Comparison of ENCODE assay signal across 8 mouse cellular contexts in genomic region chr19:5117494-5118383, GRCm38 (mm10). TPM values are rescaled to one million over a fixed set of nuclear protein-coding genes. Genes with fewer than 3 reads are reported as not detected.
A peak's percentile ranks its signal among the peaks of the same experiment; 100 is the strongest.
DNase-seq lines count a peak whose midpoint lies in the region; ATAC-seq and TF ChIP-seq lines count a peak whose summit lies in the region.

No protein-coding gene starts in this region.

- intact Hi-C loops in gastrocnemius, adult 2 months (cut with DNase I) = loop anchor here (2.0 kb wide), 1 partner anchor 21 kb away; no protein-coding TSS in a partner anchor

- H3K27ac ChIP-seq in gastrocnemius, adult 2 months = peak overlapping the region; percentile 86
- peak overlapping the region; percentile 95 for H3K27ac ChIP-seq in hindbrain, postnatal 0 days

- H3K4me3 ChIP-seq in gastrocnemius, adult 2 months = peak overlapping the region; percentile 84
- H3K4me3 ChIP-seq in hindbrain, postnatal 0 days (ENCODE audit: low read length) = peak overlapping the region; percentile 83
- H3K4me3 ChIP-seq in megakaryocyte, embryonic 14.5 days (replicated peaks) = peak overlapping the region; percentile 95

- H3K27me3 ChIP-seq in hindbrain, postnatal 0 days (ENCODE audit: insufficient read depth, low read length) = no peaks in the 10 kb centered on the region
- H3K27me3 ChIP-seq in megakaryocyte, embryonic 14.5 days (replicated peaks) = peaks cover 41% of the 10 kb centered on the region

- peak; percentile 81 for DNase-seq in WW6 (ENCODE audit: low read depth, low spot score)
- peak; percentile 89 to 95 for DNase-seq in cerebellum, postnatal 4 days (ENCODE audit: low spot score in 2 of 2)
- peak; percentile 91 for DNase-seq in gastrocnemius, adult 2 months
- peak; percentile 95 for DNase-seq in hindbrain, postnatal 0 days (ENCODE audit: low spot score)
- DNase-seq in left cerebral cortex, adult 8-10 months (ENCODE audit: low spot score in 2 of 2) = peak; percentile 81 to 88
- peak; percentile 91 to 92 for DNase-seq in right cerebral cortex, postnatal 10 days (ENCODE audit: low spot score in 2 of 2)
- peak; percentile 90 for DNase-seq in urinary bladder, postnatal 14 days (ENCODE audit: low spot score)

- peaks cover 1% of the 10 kb centered on the region; the same call in 1 of the 2 replicates for H3K36me3 ChIP-seq in hindbrain, postnatal 0 days (ENCODE audit: insufficient read depth, low read length)
- peaks cover 7% of the 10 kb centered on the region for H3K36me3 ChIP-seq in megakaryocyte, embryonic 14.5 days (replicated peaks; ENCODE audit: low read length)

- ATAC-seq in hindbrain, postnatal 0 days = peak; percentile 91

- peak overlapping the region; percentile 83 for H3K4me2 ChIP-seq in hindbrain, postnatal 0 days (ENCODE audit: low read depth, low read length)

- peaks cover 4% of the 10 kb centered on the region; the same call in 1 of the 2 replicates for H3K4me1 ChIP-seq in hindbrain, postnatal 0 days (ENCODE audit: insufficient read depth, low read length)
- H3K4me1 ChIP-seq in megakaryocyte, embryonic 14.5 days = peaks cover 25% of the 10 kb centered on the region

- under 1% methylated on average over 75 of the region's 83 CpGs for WGBS in hindbrain, postnatal 0 days

- no peaks in the 10 kb centered on the region for H3K9me3 ChIP-seq in hindbrain, postnatal 0 days (ENCODE audit: low read length)
- no peaks in the 10 kb centered on the region for H3K9me3 ChIP-seq in megakaryocyte, embryonic 14.5 days

- H3K9ac ChIP-seq in hindbrain, postnatal 0 days (replicated peaks; ENCODE audit: low read length) = peak overlapping the region; percentile 75

- TF ChIP-seq CTCF in gastrocnemius, adult 2 months (IDR thresholded peaks at IDR 0.05) = peak; percentile 96; the same call in 1 of the 2 replicates
- peak; percentile 95 for TF ChIP-seq CTCF in hindbrain, postnatal 0 days (IDR thresholded peaks at IDR 0.05; ENCODE audit: low read depth)

RNA-seq across cellular contexts. Expression of gene Klc2, which starts 0.6 kb away (rescaled TPM):
- 10 to 100 TPM; 54.7 to 56.9 TPM for total RNA-seq in gastrocnemius, adult 2 months (2021)
- 191 and 227 TPM in 2 replicates for total RNA-seq in hindbrain, postnatal 0 days (2014; rRNA removed)
- 75.6 and 76.6 TPM in 2 replicates for polyA plus RNA-seq in hindbrain, postnatal 0 days (2015; fragmentation: Nextera tagmentation; extraction: Ambion mirVana)
- total RNA-seq in left cerebral cortex, adult 8-10 months (2022) = 100 to 1,000 TPM; 237 to 265 (median 247) TPM
- 12.7 and 17.2 TPM in 2 replicates for polyA plus RNA-seq in megakaryocyte, embryonic 14.5 days (2012; ENCODE audit: insufficient read depth, low replicate concordance)

RNA-seq across cellular contexts. Expression of gene Rab1b, which starts 10.9 kb away (rescaled TPM):
- 100 to 1,000 TPM; 112 to 128 TPM for total RNA-seq in gastrocnemius, adult 2 months (2021)
- total RNA-seq in hindbrain, postnatal 0 days (2014; rRNA removed) = 272 and 291 TPM in 2 replicates
- polyA plus RNA-seq in hindbrain, postnatal 0 days (2015; fragmentation: Nextera tagmentation; extraction: Ambion mirVana) = 229 and 230 TPM in 2 replicates
- total RNA-seq in left cerebral cortex, adult 8-10 months (2022) = 100 to 1,000 TPM; 146 to 171 (median 156) TPM
- polyA plus RNA-seq in megakaryocyte, embryonic 14.5 days (2012; ENCODE audit: insufficient read depth, low replicate concordance) = 445 and 649 TPM in 2 replicates

RNA-seq across cellular contexts. Expression of gene Cnih2, which starts 19.4 kb away (rescaled TPM):
- under 1 TPM in 1 of 2 experiments, not detected in 1; 0.17 TPM for total RNA-seq in gastrocnemius, adult 2 months (2021)
- total RNA-seq in hindbrain, postnatal 0 days (2014; rRNA removed) = 549 and 573 TPM in 2 replicates
- 358 and 397 TPM in 2 replicates for polyA plus RNA-seq in hindbrain, postnatal 0 days (2015; fragmentation: Nextera tagmentation; extraction: Ambion mirVana)
- total RNA-seq in left cerebral cortex, adult 8-10 months (2022) = 100 to 1,000 TPM; 172 to 193 (median 184) TPM
- polyA plus RNA-seq in megakaryocyte, embryonic 14.5 days (2012; ENCODE audit: insufficient read depth, low replicate concordance) = 4.9 and 13.6 TPM in 2 replicates

RNA-seq across cellular contexts. Expression of gene Yif1a, which starts 29.4 kb away (rescaled TPM):
- total RNA-seq in gastrocnemius, adult 2 months (2021) = 10 to 100 TPM; 41.2 to 53.8 TPM
- 59.7 and 69.0 TPM in 2 replicates for total RNA-seq in hindbrain, postnatal 0 days (2014; rRNA removed)
- 66.6 and 68.0 TPM in 2 replicates for polyA plus RNA-seq in hindbrain, postnatal 0 days (2015; fragmentation: Nextera tagmentation; extraction: Ambion mirVana)
- 10 to 100 TPM; 25.3 to 31.3 (median 28.6) TPM for total RNA-seq in left cerebral cortex, adult 8-10 months (2022)
- 24.4 and 25.6 TPM in 2 replicates for polyA plus RNA-seq in megakaryocyte, embryonic 14.5 days (2012; ENCODE audit: insufficient read depth, low replicate concordance)

RNA-seq across cellular contexts. Expression of gene Tmem151a, which starts 32.4 kb away (rescaled TPM):
- not detected for total RNA-seq in gastrocnemius, adult 2 months (2021)
- total RNA-seq in hindbrain, postnatal 0 days (2014; rRNA removed) = 68.9 and 76.6 TPM in 2 replicates
- 61.0 and 71.5 TPM in 2 replicates for polyA plus RNA-seq in hindbrain, postnatal 0 days (2015; fragmentation: Nextera tagmentation; extraction: Ambion mirVana)
- 100 to 1,000 TPM; 135 to 156 (median 139) TPM for total RNA-seq in left cerebral cortex, adult 8-10 months (2022)
- polyA plus RNA-seq in megakaryocyte, embryonic 14.5 days (2012; ENCODE audit: insufficient read depth, low replicate concordance) = 0.32 TPM in 1 of 2 replicates, not detected in the other

Comparison
In these comparisons a context has a peak if more than half of its experiments do, and no peak if none do; other contexts are left out.
1. Peak in every context shown above with its lines: DNase-seq, ATAC-seq, H3K4me3 ChIP-seq and H3K27ac ChIP-seq.
2. RNA of gene Cnih2, which starts 19.4 kb away (total RNA-seq): 549 to 573 TPM in hindbrain, postnatal 0 days and 172 to 193 TPM in left cerebral cortex, adult 8-10 months; 0.17 TPM in gastrocnemius, adult 2 months; every median in the first group is over 100 times any median in the second.